Mouse (Mus musculus) thymus, postnatal 0 days (tissue): Measurements from ENCODE around the gene Numb. TPM values are rescaled to one million over a fixed set of nuclear protein-coding genes. Genes with fewer than 3 reads are reported as not detected.
A peak's percentile ranks its signal among the peaks of the same experiment; 100 is the strongest.
"Not testable (repeated sequence)": the region's sequence is repeated elsewhere in the genome, so short reads cannot be mapped to it uniquely, and the experiment has no call there.

ENCODE experiments used
- DNase-seq: peaks from one replicate; pipeline ENCODE4 v3.0.0-alpha.2; 2015; ENCODE audit warnings: low spot score
- polyA plus RNA-seq: library from polyadenylated mRNA; unstranded; fragments of >200 nt; fragmentation: Nextera tagmentation; extraction: Ambion mirVana; gene quantifications from 2 replicates; pipeline ENCODE4 v1.2.1, GENCODE M21; 2015

Gene Numb
- polyA plus RNA-seq = 13.6 and 14.9 TPM in 2 replicates

DNA sequence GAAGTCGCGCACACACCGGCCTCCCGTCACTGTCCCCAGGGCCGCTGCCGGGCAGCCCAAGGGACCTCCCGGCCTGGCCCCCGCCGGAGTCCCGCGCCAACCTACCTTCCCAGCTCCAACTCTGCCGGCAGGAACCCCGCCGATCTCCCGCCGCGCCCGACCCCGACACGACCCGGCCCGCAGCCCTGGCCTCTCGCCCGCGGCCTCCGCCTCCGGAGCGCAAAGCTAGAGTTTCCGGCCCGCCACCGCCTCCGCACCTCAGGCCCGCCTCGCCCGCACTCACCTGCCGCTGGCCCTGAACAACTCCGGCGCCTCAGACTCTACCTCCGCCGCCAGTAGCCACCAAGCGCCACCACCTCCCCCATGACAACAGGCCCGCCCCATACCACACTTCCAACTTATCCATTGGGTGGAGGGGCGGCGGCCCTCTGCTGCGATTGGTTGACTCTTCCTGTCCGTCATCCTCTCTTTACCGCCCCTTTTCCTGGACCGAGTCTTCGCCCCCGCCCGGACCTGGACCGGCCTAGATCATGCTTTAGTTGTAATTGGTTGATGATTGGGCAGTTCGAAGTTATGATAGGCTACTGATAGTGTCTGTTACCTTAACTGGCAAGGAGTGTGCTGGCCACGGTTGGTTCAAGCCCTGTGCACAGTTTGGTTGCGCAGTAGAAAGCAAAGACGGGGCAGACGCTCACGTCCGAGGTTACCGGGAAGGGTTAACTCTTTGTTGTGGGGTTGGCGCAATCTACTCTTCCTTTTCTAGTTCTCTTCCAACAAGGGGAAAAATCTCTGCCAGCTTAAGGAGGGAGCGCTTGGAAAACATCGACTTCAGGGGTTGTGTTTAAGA is at the start of gene Numb:
Numb (minus strand) TSS at position 400 of the 847 bp plus-strand sequence.
- DNase-seq = peak; percentile 95

DNA sequence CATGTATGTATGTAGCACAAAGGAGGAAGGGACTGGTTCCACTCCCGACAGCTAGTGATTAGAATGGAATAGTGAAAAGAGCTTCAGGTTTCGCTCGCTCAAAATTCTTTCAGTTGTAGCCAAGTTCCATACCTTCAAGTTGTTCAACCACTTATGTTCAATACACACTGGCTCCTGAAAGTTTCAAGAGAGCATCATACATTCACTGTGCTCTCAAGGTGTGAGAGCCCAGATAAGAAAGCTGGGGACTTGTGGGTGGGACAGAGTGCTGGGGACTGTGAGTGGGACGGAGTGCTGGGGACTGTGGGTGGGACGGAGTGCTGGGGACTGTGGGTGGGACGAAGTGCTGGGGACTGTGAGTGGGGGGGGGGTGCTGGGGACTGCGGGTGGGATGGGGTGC is 43.5 kb upstream of the Numb start:
- no peak for DNase-seq

GRCm38 (mm10) chr12:83958278-83958677 is 36.5 kb upstream of the Numb start:
- no peak for DNase-seq

- no peak for DNase-seq
These were observed 30.2 kb upstream of the Numb start for GRCm38 (mm10) chr12:83951711-83952575.

GRCm38 (mm10) chr12:83950840-83951701 is 29.3 kb upstream of the Numb start:
- DNase-seq = peak; percentile 48

GRCm38 (mm10) chr12:83950493-83950839 is 28.7 kb upstream of the Numb start, which contains the start of gene Riox1:
Riox1 (plus strand) TSS chr12:83950608.
- peak; percentile 83 for DNase-seq

- DNase-seq = no peak
These were observed 28.2 kb upstream of the Numb start for GRCm38 (mm10) chr12:83949776-83950492.

GRCm38 (mm10) chr12:83949043-83949442 is 27.3 kb upstream of the Numb start:
- DNase-seq = no peak

GRCm38 (mm10) chr12:83947260-83947811 is 25.6 kb upstream of the Numb start:
- no peak for DNase-seq

DNA sequence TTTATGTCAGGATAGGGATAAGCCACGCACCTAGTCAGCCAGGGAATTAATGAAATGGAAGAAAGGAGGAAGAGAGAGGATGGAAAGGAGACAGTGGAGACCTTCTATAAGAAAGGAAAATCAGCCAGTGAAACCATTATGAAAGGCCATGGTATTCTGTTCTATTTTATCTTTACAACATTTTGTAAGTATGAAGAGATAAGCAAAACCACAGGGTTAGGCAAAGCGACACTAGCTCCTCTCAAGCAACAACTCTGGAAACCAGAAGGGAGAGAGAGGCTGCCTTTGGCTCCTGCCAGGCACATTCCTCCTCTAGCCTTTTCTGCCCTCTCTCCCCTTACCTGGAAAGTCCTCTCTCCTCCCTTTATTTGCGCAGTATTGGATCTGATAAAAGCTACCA is 20.2 kb upstream of the Numb start:
- no peak for DNase-seq

DNA sequence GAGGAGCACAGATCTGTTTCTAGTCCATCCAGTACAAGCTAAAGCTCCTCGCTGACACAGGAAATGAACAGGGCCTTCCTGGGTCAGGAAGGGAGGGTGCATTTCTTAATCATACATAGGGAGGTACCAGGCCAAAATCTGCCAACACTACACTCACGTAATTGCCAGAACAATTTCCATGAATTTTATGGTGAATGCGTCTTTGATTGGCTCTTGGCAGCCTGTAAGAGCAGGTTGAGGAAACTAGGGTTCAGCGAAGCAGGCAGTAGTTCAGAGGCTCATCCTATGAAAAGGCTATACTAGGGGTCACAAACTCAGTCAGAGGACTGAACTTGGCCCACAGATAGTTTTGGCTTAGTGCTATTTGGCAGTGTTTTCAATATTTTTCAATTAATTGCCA is 18.3 kb upstream of the Numb start:
- DNase-seq = no peak

DNA sequence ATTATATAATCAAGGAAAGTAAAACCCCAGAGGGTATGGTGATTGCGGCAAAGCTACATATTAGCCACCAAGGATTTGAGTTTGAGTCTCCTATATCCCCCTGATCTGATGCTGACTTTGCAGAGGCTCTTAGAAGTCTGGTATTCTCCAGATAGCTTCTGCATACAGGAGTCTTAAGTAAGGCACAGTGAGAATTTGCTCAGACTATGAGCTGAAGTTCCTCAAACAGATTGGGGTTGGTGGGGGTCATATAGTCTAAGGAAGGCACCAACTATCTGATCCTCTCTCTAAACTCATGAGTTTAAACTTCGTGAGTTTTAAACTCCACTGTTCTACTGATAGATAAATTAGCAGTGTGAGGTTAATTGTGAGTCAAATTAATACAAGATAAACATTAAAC is 17.6 kb upstream of the Numb start:
- DNase-seq = no peak

DNA sequence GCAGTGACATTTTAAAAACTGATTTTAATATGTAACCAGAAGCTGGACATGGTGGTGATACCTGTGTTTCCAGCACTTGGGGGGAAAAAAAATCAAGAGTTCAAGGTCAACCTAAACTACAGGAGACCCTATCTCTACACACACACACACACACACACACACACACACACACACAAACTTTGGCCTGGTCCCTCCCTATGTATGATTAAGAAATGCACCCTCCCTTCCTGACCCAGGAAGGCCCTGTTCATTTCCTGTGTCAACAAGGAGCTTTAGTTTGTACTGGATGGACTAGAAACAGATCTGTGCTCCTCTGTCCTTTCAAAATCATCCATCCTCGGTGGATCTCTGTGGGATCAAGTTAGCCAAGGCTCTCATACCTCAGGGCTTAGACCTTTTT is 16.9 kb upstream of the Numb start:
- DNase-seq = not testable (repeated sequence)

GRCm38 (mm10) chr12:83937600-83937999 is 15.9 kb upstream of the Numb start:
- DNase-seq = no peak

- peak; percentile 27 for DNase-seq
These were observed 7.6 kb upstream of the Numb start for GRCm38 (mm10) chr12:83929186-83929804.

DNA sequence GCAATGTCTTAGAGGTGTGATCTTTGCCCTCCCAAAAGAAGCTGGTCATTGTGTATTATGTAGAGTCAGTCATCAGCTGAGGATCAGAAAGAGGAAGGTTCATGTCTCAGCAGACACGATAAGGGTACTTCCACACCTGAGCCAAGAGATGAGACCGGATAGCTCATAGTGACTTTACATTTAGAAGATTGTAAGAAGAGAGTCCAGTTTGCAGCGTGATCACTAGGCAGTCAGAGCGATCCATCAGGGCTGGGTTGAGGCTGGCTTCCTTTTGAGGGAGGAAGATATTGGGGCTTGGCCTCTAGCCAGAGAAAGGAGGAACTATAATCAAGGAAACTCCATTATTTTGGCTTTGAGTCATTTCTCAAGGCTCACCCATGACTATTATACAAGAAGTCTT is 6.0 kb upstream of the Numb start:
- DNase-seq = no peak

DNA sequence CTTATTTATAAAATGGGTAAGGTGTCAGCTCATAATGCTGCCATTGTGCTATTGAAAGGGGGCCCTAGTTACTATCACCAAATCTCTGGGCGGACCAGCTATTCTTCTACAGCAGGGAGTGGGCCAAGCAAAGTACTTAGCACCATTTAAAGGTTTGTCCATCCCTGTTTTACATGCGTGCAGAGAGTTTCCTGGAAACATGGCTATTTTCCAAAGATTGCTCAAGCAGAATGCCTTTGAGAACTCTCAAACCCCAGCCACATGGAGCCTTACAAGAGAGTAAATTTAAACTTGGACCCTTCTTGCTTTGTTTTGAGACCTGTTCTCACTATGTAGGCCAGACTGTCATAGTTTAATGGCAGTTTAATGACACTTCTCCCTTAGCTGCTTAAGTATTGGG is 4.3 kb upstream of the Numb start:
- DNase-seq = no peak

DNA sequence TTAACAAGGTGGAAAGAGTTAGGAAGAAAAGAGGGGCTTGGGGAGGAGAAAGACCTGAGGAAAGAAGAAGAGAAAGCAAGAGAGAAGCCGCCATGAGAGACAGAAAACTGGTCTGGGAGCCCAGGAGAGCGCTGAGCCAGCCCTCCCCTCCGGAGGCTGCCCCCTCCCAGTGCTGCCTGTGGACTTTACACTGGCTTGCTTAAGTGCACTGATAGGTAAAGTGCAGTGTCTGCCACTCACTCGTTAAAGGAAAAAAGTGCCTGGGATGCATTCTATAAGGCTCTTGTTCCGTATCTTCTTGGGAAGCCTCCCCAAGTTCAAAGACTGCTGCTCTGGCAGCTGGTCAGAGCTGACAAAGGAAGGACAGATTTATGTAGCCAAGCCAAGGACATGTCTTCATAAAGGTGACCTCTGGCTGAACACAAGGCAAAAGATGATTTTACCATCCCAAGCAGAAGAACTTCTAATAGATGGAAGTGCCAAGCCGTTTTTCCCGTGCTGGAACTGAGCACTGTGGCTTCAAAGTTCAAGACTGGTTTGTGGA is 3.5 kb upstream of the Numb start:
- no peak for DNase-seq

DNA sequence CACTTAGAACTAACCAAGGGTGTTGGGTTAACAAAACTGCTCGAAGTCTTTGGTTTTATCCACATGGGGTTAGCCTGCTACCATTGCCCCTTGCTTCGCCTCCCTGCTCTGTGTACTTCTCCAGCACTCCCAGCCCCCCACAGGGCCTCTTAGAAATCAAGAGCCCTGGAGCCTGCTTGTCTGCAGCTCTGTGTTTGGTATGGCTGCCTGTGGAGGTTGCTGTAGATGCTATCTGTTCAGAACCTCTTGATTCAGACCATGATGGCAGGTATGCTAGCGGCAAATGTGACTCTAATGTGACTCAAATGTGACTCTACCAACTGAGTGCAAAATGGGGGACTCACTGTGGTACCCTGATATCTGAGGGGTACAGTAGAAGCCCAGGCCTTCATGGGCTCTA is 2.6 kb upstream of the Numb start:
- no peak for DNase-seq

DNA sequence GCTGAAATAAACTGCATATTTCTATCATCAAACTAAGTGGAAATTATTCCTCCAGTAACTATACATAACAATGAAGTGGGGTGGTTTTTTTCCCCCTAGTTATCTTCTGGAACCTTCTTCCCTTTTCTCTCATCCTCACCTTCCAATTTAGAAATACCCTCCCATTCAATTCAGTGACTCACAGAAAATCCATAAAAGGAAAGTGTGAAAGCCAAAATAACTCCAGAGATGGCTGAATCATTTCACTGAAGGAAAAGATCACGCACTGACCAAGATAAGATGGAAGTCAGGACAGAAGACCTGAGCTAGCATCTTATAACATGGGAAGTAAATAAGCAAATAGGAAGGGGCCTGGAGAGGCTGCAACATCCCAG is 1.7 kb upstream of the Numb start:
- no peak for DNase-seq
